Mouse (Mus musculus): ENCODE data around the gene Unc13a. TPM values are rescaled to one million over a fixed set of nuclear protein-coding genes. Genes with fewer than 3 reads are reported as not detected.
"Not testable (repeated sequence)": the region's sequence is repeated elsewhere in the genome, so short reads cannot be mapped to it uniquely, and the experiment has no call there.

Unc13a gene
- polyA plus RNA-seq, 1 experiment from 2014 or later = 22.4 TPM

- Histone ChIP-seq H3K27me3 (replicated peaks; ENCODE audit: control insufficient read depth, insufficient read depth, low read length) (peaks cover 6% of the 10 kb centered on the region), H3K9ac (ENCODE audit: low read depth, low read length) (peak overlapping the region; percentile 18; the same call in 1 of the 2 replicates), H3K9me3 (ENCODE audit: control insufficient read depth, low read length) (no peaks in the 10 kb centered on the region), H3K4me2 (ENCODE audit: low read length) (peak overlapping the region; percentile 51; the same call in 1 of the 2 replicates), H3K4me1 (ENCODE audit: control insufficient read depth, insufficient read depth, low read depth, low read length) (peaks cover 4% of the 10 kb centered on the region), H3K36me3 (ENCODE audit: control insufficient read depth, insufficient read depth, low read length) (peaks cover 8% of the 10 kb centered on the region; the same call in 1 of the 2 replicates), H3K4me3 (ENCODE audit: low read length) (no peak overlapping the region), H3K27ac (ENCODE audit: low read depth, low read length) (no peak overlapping the region)
- WGBS = 39% methylated on average over 25 of the region's 25 CpGs
- ATAC-seq = peak; percentile 31; the same call in 1 of the 2 replicates
Measured at GRCm38 (mm10) chr8:71709134-71709799, 37.7 kb upstream of the Unc13a start.

GRCm38 (mm10) chr8:71707874-71708273 lies 36.3 kb upstream of the Unc13a start:
- H3K4me1 ChIP-seq (ENCODE audit: control insufficient read depth, insufficient read depth, low read depth, low read length) = peaks cover 4% of the 10 kb centered on the region
- no peak for ATAC-seq
- H3K4me3 ChIP-seq (ENCODE audit: low read length) = no peak overlapping the region
- no peak overlapping the region for H3K27ac ChIP-seq (ENCODE audit: low read depth, low read length)
- H3K4me2 ChIP-seq (ENCODE audit: low read length) = no peak overlapping the region
- no peaks in the 10 kb centered on the region for H3K9me3 ChIP-seq (ENCODE audit: control insufficient read depth, low read length)
- WGBS = 39% methylated on average over 8 of the region's 8 CpGs
- no peak overlapping the region for H3K9ac ChIP-seq (ENCODE audit: low read depth, low read length)
- H3K27me3 ChIP-seq (replicated peaks; ENCODE audit: control insufficient read depth, insufficient read depth, low read length) = peaks cover 10% of the 10 kb centered on the region
- peaks cover 4% of the 10 kb centered on the region; the same call in 1 of the 2 replicates for H3K36me3 ChIP-seq (ENCODE audit: control insufficient read depth, insufficient read depth, low read length)

GRCm38 (mm10) chr8:71703400-71703799 lies 31.8 kb upstream of the Unc13a start:
- H3K4me1 ChIP-seq (ENCODE audit: control insufficient read depth, insufficient read depth, low read depth, low read length); H3K9me3 ChIP-seq (ENCODE audit: control insufficient read depth, low read length); H3K4me3 ChIP-seq (ENCODE audit: low read length); H3K9ac ChIP-seq (ENCODE audit: low read depth, low read length); H3K4me2 ChIP-seq (ENCODE audit: low read length); ATAC-seq; H3K27ac ChIP-seq (ENCODE audit: low read depth, low read length); H3K36me3 ChIP-seq (ENCODE audit: control insufficient read depth, insufficient read depth, low read length): not testable (repeated sequence)
- peaks cover 40% of the 10 kb centered on the region for H3K27me3 ChIP-seq (replicated peaks; ENCODE audit: control insufficient read depth, insufficient read depth, low read length)

GRCm38 (mm10) chr8:71702923-71703322 lies 31.4 kb upstream of the Unc13a start:
- Histone ChIP-seq H3K4me3 (ENCODE audit: low read length) (no peak overlapping the region), H3K9me3 (ENCODE audit: control insufficient read depth, low read length) (no peaks in the 10 kb centered on the region), H3K4me2 (ENCODE audit: low read length) (no peak overlapping the region), H3K27me3 (replicated peaks; ENCODE audit: control insufficient read depth, insufficient read depth, low read length) (peaks cover 40% of the 10 kb centered on the region), H3K4me1 (ENCODE audit: control insufficient read depth, insufficient read depth, low read depth, low read length) (no peaks in the 10 kb centered on the region; the same call in 1 of the 2 replicates), H3K27ac (ENCODE audit: low read depth, low read length) (no peak overlapping the region), H3K36me3 (ENCODE audit: control insufficient read depth, insufficient read depth, low read length) (peaks cover 1% of the 10 kb centered on the region; the same call in 1 of the 2 replicates), H3K9ac (ENCODE audit: low read depth, low read length) (no peak overlapping the region)
- no peak for ATAC-seq
- WGBS = 83% methylated on average over 3 of the region's 3 CpGs

GRCm38 (mm10) chr8:71702087-71702432 lies 30.5 kb upstream of the Unc13a start:
- Histone ChIP-seq H3K27ac (ENCODE audit: low read depth, low read length) (no peak overlapping the region), H3K36me3 (ENCODE audit: control insufficient read depth, insufficient read depth, low read length) (no peaks in the 10 kb centered on the region; the same call in 1 of the 2 replicates), H3K9ac (ENCODE audit: low read depth, low read length) (no peak overlapping the region), H3K27me3 (replicated peaks; ENCODE audit: control insufficient read depth, insufficient read depth, low read length) (peaks cover 40% of the 10 kb centered on the region), H3K4me1 (ENCODE audit: control insufficient read depth, insufficient read depth, low read depth, low read length) (no peaks in the 10 kb centered on the region; the same call in 1 of the 2 replicates), H3K4me2 (ENCODE audit: low read length) (no peak overlapping the region), H3K9me3 (ENCODE audit: control insufficient read depth, low read length) (no peaks in the 10 kb centered on the region), H3K4me3 (ENCODE audit: low read length) (no peak overlapping the region)
- ATAC-seq = no peak
- 36% methylated on average over 4 of the region's 4 CpGs for WGBS

GRCm38 (mm10) chr8:71701414-71702086 lies 30.0 kb upstream of the Unc13a start, which contains the start of gene B3gnt3:
Gene B3gnt3 (minus strand): TSS chr8:71701789.
- WGBS = 22% methylated on average over 33 of the region's 34 CpGs
- no peaks in the 10 kb centered on the region for H3K36me3 ChIP-seq (ENCODE audit: control insufficient read depth, insufficient read depth, low read length)
- H3K4me3 ChIP-seq (ENCODE audit: low read length) = peak within 1 kb of the TSS; percentile 5; the same call in 1 of the 2 replicates
- H3K27ac ChIP-seq (ENCODE audit: low read depth, low read length) = no peak within 1 kb of the TSS
- H3K4me1 ChIP-seq (ENCODE audit: control insufficient read depth, insufficient read depth, low read depth, low read length) = no peaks in the 10 kb centered on the region; the same call in 1 of the 2 replicates
- H3K9ac ChIP-seq (ENCODE audit: low read depth, low read length) = no peak within 1 kb of the TSS
- H3K27me3 ChIP-seq (replicated peaks; ENCODE audit: control insufficient read depth, insufficient read depth, low read length) = peaks cover 44% of the 10 kb centered on the region
- peak within 1 kb of the TSS; percentile 11 for H3K4me2 ChIP-seq (ENCODE audit: low read length)
- ATAC-seq = no peak
- no peaks in the 10 kb centered on the region for H3K9me3 ChIP-seq (ENCODE audit: control insufficient read depth, low read length)

GRCm38 (mm10) chr8:71700493-71701269 lies 29.1 kb upstream of the Unc13a start:
- ATAC-seq = no peak
- Histone ChIP-seq H3K27ac (ENCODE audit: low read depth, low read length) (no peak overlapping the region), H3K4me2 (ENCODE audit: low read length) (peak overlapping the region; percentile 11), H3K36me3 (ENCODE audit: control insufficient read depth, insufficient read depth, low read length) (no peaks in the 10 kb centered on the region), H3K4me1 (ENCODE audit: control insufficient read depth, insufficient read depth, low read depth, low read length) (no peaks in the 10 kb centered on the region; the same call in 1 of the 2 replicates), H3K4me3 (ENCODE audit: low read length) (no peak overlapping the region; the same call in 1 of the 2 replicates), H3K27me3 (replicated peaks; ENCODE audit: control insufficient read depth, insufficient read depth, low read length) (peaks cover 44% of the 10 kb centered on the region), H3K9ac (ENCODE audit: low read depth, low read length) (no peak overlapping the region), H3K9me3 (ENCODE audit: control insufficient read depth, low read length) (no peaks in the 10 kb centered on the region)
- 13% methylated on average over 29 of the region's 29 CpGs for WGBS

GRCm38 (mm10) chr8:71695456-71695855 lies 23.9 kb upstream of the Unc13a start:
- H3K9ac ChIP-seq (ENCODE audit: low read depth, low read length); H3K4me2 ChIP-seq (ENCODE audit: low read length); H3K4me3 ChIP-seq (ENCODE audit: low read length); H3K36me3 ChIP-seq (ENCODE audit: control insufficient read depth, insufficient read depth, low read length); H3K27ac ChIP-seq (ENCODE audit: low read depth, low read length); H3K9me3 ChIP-seq (ENCODE audit: control insufficient read depth, low read length); ATAC-seq: not testable (repeated sequence)
- WGBS = 71% methylated on average over 12 of the region's 12 CpGs
- H3K4me1 ChIP-seq (ENCODE audit: control insufficient read depth, insufficient read depth, low read depth, low read length) = peaks cover 11% of the 10 kb centered on the region
- H3K27me3 ChIP-seq (replicated peaks; ENCODE audit: control insufficient read depth, insufficient read depth, low read length) = peaks cover 70% of the 10 kb centered on the region

Measured in hindbrain, embryonic 16.5 days (tissue).